Mouse (Mus musculus): ENCODE measurements around the gene Cd180.

Cd180 gene

DNA sequence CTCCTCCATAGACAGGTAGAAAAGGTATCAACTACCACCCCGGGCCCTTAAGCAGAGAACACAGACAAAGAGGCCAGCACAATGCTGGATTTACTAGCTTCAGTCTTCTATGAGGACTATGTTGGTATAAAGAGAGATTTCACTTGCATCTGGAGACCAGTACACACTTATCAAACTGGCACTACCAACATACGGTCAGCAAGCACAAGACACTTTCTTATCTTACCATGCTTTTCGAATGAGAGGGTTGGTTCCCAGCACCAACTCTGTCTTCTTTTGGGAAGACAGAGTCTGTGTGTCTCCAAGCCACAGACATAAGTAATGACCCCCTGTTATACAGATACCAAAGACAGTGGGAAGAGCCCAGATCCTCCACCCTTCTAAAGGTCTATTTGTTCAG, 85.5 kb downstream of the Cd180 start:
- no peak for DNase-seq (ENCODE audit: low spot score)

DNA sequence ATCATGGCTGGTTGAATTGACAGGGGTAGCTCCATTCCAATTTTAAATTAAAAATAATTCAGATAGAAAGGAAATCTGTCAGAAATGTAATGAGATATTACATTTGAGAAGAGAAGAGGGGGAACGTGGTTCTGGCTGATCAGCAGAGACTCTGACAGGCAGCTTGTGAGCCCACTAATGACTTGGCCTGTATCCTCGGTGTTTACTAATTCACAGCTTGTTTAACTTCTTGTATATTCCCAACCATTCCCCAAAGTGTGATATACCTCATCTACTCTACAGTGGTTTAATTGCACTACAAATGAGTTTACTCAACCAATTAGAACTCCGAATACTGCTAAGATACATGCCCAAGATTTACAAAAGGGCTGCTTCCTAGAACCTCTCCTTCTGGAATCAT, 85.9 kb downstream of the Cd180 start:
- DNase-seq (ENCODE audit: low spot score), result no peak

DNA sequence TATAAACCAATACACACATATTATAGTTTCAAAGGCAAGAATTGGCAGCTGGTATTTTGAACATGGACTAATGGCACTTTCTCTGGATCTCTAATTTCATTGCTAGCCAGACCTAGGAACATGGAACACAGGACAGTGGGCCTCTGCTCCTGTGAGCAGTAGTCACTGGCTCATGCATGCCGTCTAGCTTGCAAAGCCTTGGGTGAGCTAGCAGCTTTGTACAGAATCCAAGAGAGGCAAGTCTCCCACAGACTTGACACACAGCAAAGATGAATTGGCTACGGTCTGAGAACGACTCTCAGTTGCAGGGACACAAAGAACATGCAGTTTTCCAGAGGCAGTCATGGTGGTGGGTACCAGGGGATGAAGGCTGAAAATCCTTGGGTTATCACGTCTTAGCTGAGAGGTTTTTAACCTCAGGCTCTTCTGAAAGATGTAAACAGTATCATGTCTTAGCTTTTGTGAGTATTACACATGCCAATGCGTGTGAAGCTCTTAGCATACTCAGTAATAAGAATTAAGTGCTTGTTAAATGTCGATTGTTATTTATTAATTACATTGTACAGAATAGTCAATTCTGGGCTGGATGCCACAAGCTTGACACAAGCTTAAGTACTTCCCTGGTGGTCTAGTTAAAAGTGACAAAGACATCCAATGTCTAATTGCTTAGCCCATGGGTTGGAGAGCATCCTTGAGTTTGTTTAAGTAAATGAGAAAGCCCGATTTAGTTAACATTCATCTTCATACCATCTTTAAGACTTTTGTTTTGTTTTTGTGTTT, 90.4 kb downstream of the Cd180 start:
- no peak for DNase-seq (ENCODE audit: low spot score)

DNA sequence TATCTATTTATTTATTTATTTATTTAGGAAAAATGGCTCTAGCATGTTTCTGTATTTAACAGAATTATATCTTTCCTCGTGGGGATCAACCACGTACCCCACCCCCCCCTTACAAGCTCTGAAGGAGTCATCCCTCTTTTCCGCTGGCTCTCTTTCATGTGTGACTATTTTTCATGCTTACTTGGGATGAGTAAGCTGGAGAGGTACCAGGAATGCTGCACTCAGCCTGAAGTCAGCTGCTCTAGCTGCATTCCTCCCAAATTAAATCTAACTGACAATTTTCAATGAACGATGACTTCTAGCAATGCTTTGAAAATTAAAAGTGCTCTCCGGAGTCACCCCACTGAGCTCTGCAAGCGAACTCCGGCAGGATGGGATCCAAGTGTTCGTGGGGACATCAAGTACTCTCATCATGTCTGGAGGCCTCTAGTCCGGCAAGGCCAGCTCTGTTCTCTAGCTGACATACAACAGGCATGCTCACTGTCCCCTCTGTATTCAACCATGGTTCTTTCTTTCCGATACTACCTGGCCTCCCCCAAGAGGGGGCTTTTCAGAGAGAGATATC, 93.4 kb downstream of the Cd180 start:
- DNase-seq (ENCODE audit: low spot score), result no peak

Measured in ovary, postnatal 10 days (tissue).